9 mouse cellular contexts compared by ENCODE assay signal in genomic region chr5:4496907-4497200, GRCm38 (mm10).
DNase-seq lines count a peak whose midpoint lies in the region; ATAC-seq lines count a peak whose summit lies in the region.
"Had no signal": no experiment of that assay in that cellular context is flagged by ENCODE, and none has a peak within 500 bp of the region (broad histone marks: within the 10 kb centered on the region; RNA-seq: fewer than 3 reads in every experiment).

No protein-coding gene starts in this region.

- 0 out of 2 replicates have a peak overlapping the region, but pooled peaks have one; percentile 30 for H3K27ac ChIP-seq in hindbrain, embryonic 12.5 days
- H3K27ac ChIP-seq: left cerebral cortex, adult 2 months had no signal

- H3K4me2 ChIP-seq in hindbrain, embryonic 12.5 days (replicated peaks): peak overlapping the region; percentile 37

- H3K4me3 ChIP-seq in hindbrain, embryonic 12.5 days: no peak overlapping the region
- H3K4me3 ChIP-seq: left cerebral cortex, adult 2 months had no signal

- H3K27me3 ChIP-seq in hindbrain, embryonic 12.5 days: peaks cover 14% of the 10 kb centered on the region

- peak; percentile 27 for DNase-seq in embryo, embryonic 10.5 days (ENCODE audit: low spot score)
- DNase-seq in embryo, embryonic 9.5 days (ENCODE audit: extremely low spot score): no peak
- peak; percentile 70 for DNase-seq in Muller cell, postnatal 12 days (ENCODE audit: inconsistent ontology term)
- DNase-seq in cerebellum, adult 11-12 months: no peak
- no peak for DNase-seq in spleen, postnatal 4 days (ENCODE audit: low spot score in 2 of 2)
- no peak for DNase-seq in retina, postnatal 1 day

- no peak for ATAC-seq in hindbrain, embryonic 12.5 days (ENCODE audit: low FRiP score)
- ATAC-seq in megakaryocyte progenitor cell, adult 5-6 weeks (replicated peaks; ENCODE audit: poor library complexity): peak; percentile 24

- peaks cover 24% of the 10 kb centered on the region; the same call in 1 of the 2 replicates for H3K4me1 ChIP-seq in hindbrain, embryonic 12.5 days

- no peaks in the 10 kb centered on the region for H3K9me3 ChIP-seq in hindbrain, embryonic 12.5 days (replicated peaks)

- no peak overlapping the region for H3K9ac ChIP-seq in hindbrain, embryonic 12.5 days

- H3K36me3 ChIP-seq in hindbrain, embryonic 12.5 days: no peaks in the 10 kb centered on the region

- WGBS in hindbrain, embryonic 12.5 days: 30% methylated on average over 3 of the region's 3 CpGs

Comparison
In these comparisons a context has a peak if more than half of its experiments do, and no peak if none do; other contexts are left out.
1. DNase-seq: peak in embryo, embryonic 10.5 days (single experiment) and Muller cell, postnatal 12 days (single experiment); none in embryo, embryonic 9.5 days (single experiment), cerebellum, adult 11-12 months (single experiment), spleen, postnatal 4 days (0 of 2) and retina, postnatal 1 day (single experiment).